Mouse (Mus musculus) brain, adult 2 months (tissue): ENCODE measurements around the gene Gm3676.
"Not testable (repeated sequence)": the region's sequence is repeated elsewhere in the genome, so short reads cannot be mapped to it uniquely, and the experiment has no call there.

Experiments
- DNase-seq: peaks from one replicate; pipeline ENCODE4 v3.0.0; 2011; ENCODE audit warnings: low read depth, low spot score

Gene Gm3676

GRCm38 (mm10) chr14:41646387-41646786, at the start of gene Gm3676:
Gene Gm3676, minus strand, starts transcription at chr14:41646487.
- DNase-seq: not testable (repeated sequence)

GRCm38 (mm10) chr14:41648176-41648575, 1.9 kb upstream of the Gm3676 start:
- DNase-seq: not testable (repeated sequence)

- not testable (repeated sequence) for DNase-seq
Observed at GRCm38 (mm10) chr14:41630144-41630543, 16.1 kb downstream of the Gm3676 start.

DNA sequence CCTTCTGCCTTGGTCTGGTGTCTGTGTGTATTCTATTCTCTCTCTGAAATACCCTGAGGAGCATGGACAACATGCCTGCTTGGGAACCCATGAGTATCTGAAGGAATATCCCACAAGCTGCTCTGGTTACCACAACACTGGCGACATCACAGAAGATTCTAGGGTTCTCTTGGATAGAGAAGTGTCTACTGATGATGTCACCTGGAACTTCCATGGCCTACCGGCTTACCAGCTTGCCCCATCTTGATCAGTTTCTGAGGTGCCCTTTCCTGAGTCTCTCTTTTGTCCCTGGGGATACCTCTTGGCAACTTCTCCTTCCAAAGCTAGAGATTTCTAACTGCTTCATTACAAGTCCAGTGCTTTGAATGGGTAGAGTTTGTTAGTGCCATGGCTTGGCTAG, 21.8 kb downstream of the Gm3676 start, which contains the start of gene Gm3072:
Gm3072 (minus strand) TSS at position 101 of the 400 bp plus-strand sequence.
- not testable (repeated sequence) for DNase-seq

- not testable (repeated sequence) for DNase-seq
Observed at GRCm38 (mm10) chr14:41622535-41622934, 23.8 kb downstream of the Gm3676 start.

- DNase-seq: not testable (repeated sequence)
Observed at GRCm38 (mm10) chr14:41610690-41611089, 35.6 kb downstream of the Gm3676 start.

DNA sequence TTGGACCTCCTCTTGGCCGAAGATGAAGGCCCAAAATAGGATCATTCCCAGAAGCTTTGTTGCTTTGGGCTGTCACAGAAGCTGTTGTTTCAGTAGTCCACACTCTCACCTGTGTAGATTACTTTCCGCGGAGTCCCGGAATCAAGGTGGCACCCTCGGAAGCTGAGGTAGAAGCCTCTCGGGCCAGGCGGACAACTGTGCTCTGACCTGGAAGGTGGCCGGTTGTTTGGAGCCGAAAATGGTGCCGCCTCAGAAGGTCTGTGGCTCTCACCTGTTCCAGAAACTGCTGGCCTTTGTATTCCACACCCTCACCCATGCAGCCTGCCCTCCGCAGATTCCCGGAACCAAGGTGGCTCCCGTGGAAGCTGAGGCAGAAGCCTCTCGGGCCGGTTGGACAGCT, 45.4 kb downstream of the Gm3676 start:
- not testable (repeated sequence) for DNase-seq
